Mouse (Mus musculus) heart, adult 11 months (tissue): ENCODE measurements around the gene Snx29.
"Not testable (repeated sequence)": the region's sequence is repeated elsewhere in the genome, so short reads cannot be mapped to it uniquely, and the experiment has no call there.

Experiments
- DNase-seq: peaks from one replicate; pipeline ENCODE4 v3.0.0; 2022

Gene Snx29

GRCm38 (mm10) chr16:11550043-11550725 is 227.5 kb downstream of the Snx29 start:
- DNase-seq, result peak; percentile 81

GRCm38 (mm10) chr16:11561714-11562113 is 239.0 kb downstream of the Snx29 start:
- DNase-seq, result peak; percentile 60

- peak; percentile 84 for DNase-seq
Observed at GRCm38 (mm10) chr16:11563846-11564245, 241.1 kb downstream of the Snx29 start.

GRCm38 (mm10) chr16:11565126-11565525 is 242.4 kb downstream of the Snx29 start:
- peak; percentile 50 for DNase-seq

- no peak for DNase-seq
Observed at GRCm38 (mm10) chr16:11567594-11567993, 244.9 kb downstream of the Snx29 start.

GRCm38 (mm10) chr16:11568095-11568494 is 245.4 kb downstream of the Snx29 start:
- peak; percentile 82 for DNase-seq

GRCm38 (mm10) chr16:11568601-11569000 is 245.9 kb downstream of the Snx29 start:
- DNase-seq, result no peak

- DNase-seq, result no peak
Observed at GRCm38 (mm10) chr16:11569127-11569526, 246.4 kb downstream of the Snx29 start.

GRCm38 (mm10) chr16:11570072-11570471 is 247.4 kb downstream of the Snx29 start:
- peak; percentile 80 for DNase-seq

GRCm38 (mm10) chr16:11574517-11574916 is 251.8 kb downstream of the Snx29 start:
- DNase-seq, result no peak

- DNase-seq, result not testable (repeated sequence)
Observed at GRCm38 (mm10) chr16:11575733-11576132, 253.0 kb downstream of the Snx29 start.

GRCm38 (mm10) chr16:11577541-11578255 is 255.0 kb downstream of the Snx29 start:
- no peak for DNase-seq

GRCm38 (mm10) chr16:11579676-11580098 is 257.0 kb downstream of the Snx29 start:
- DNase-seq, result peak; percentile 93

- DNase-seq, result no peak
Observed at GRCm38 (mm10) chr16:11583941-11584639, 261.4 kb downstream of the Snx29 start.

- no peak for DNase-seq
Observed at GRCm38 (mm10) chr16:11588689-11589088, 266.0 kb downstream of the Snx29 start.

- no peak for DNase-seq
Observed at GRCm38 (mm10) chr16:11589336-11589735, 266.6 kb downstream of the Snx29 start.

GRCm38 (mm10) chr16:11589782-11590695 is 267.3 kb downstream of the Snx29 start:
- DNase-seq, result no peak

GRCm38 (mm10) chr16:11596599-11596998 is 273.9 kb downstream of the Snx29 start:
- DNase-seq, result no peak

- no peak for DNase-seq
Observed at GRCm38 (mm10) chr16:11597769-11598168, 275.1 kb downstream of the Snx29 start.

GRCm38 (mm10) chr16:11599523-11599922 is 276.8 kb downstream of the Snx29 start:
- no peak for DNase-seq

GRCm38 (mm10) chr16:11601336-11602082 is 278.8 kb downstream of the Snx29 start:
- no peak for DNase-seq
